ENCODE assay signal across 9 mouse cellular contexts in genomic region chr19:43927057-43927456, GRCm38 (mm10). TPM values are rescaled to one million over a fixed set of nuclear protein-coding genes. Genes with fewer than 3 reads are reported as not detected.
DNase-seq lines count a peak whose midpoint lies in the region; ATAC-seq and TF ChIP-seq lines count a peak whose summit lies in the region.
"Had no signal": no experiment of that assay in that cellular context is flagged by ENCODE, and none has a peak within 500 bp of the region (broad histone marks: within the 10 kb centered on the region; RNA-seq: fewer than 3 reads in every experiment).

No protein-coding gene starts in this region.

- TF ChIP-seq CTCF in kidney, adult 2 months (conservative IDR thresholded peaks at IDR 0.05; ENCODE audit: insufficient read depth, insufficient read length, low read depth, low read length): no peak

- no peak for DNase-seq in neural tube, embryonic 10.5 days (ENCODE audit: extremely low spot score, low spot score)
- peak; percentile 63 to 71 for DNase-seq in cerebellum, postnatal 25 days
- DNase-seq in left cerebral cortex, adult 18-20 months (ENCODE audit: low spot score in 2 of 2): peak; percentile 52 to 69
- peak; percentile 19 for DNase-seq in right cerebral cortex, postnatal 4 days
- DNase-seq in kidney, adult 2 months: no peak
- DNase-seq in liver: no peak
- DNase-seq in kidney, adult 9 months: no peak

- 0 out of 2 replicates have a peak, but pooled peaks cover 3% of the 10 kb centered on the region for H3K9me3 ChIP-seq in neural tube, embryonic 13.5 days

- no peak overlapping the region for H3K4me3 ChIP-seq in neural tube, embryonic 13.5 days
- H3K4me3 ChIP-seq in kidney, adult 2 months (ENCODE audit: insufficient read depth, low read depth, low read length): no peak overlapping the region
- H3K4me3 ChIP-seq: hindbrain, embryonic 10.5 days had no signal

- no peak for TF ChIP-seq POLR2A in kidney, adult 2 months (IDR thresholded peaks at IDR 0.05; ENCODE audit: low read depth, low read length)

- no peak overlapping the region for H3K4me2 ChIP-seq in neural tube, embryonic 13.5 days

- peaks cover 15% of the 10 kb centered on the region for H3K4me1 ChIP-seq in neural tube, embryonic 13.5 days (replicated peaks)
- H3K4me1 ChIP-seq in kidney, adult 2 months (ENCODE audit: control insufficient read depth, insufficient read depth, low read length): no peaks in the 10 kb centered on the region; the same call in 1 of the 2 replicates

- H3K9ac ChIP-seq in neural tube, embryonic 13.5 days: 0 out of 2 replicates have a peak overlapping the region, but pooled peaks have one; percentile 8

- H3K36me3 ChIP-seq in neural tube, embryonic 13.5 days: no peaks in the 10 kb centered on the region
- H3K36me3 ChIP-seq in kidney, adult 2 months (ENCODE audit: control insufficient read depth, insufficient read depth, low read length): no peaks in the 10 kb centered on the region

- 72% methylated on average over 10 of the region's 10 CpGs for WGBS in neural tube, embryonic 13.5 days
- 71% methylated on average over 10 of the region's 10 CpGs for WGBS in kidney, adult 2 months

- no peak overlapping the region for H3K27ac ChIP-seq in neural tube, embryonic 13.5 days (replicated peaks)
- H3K27ac ChIP-seq in kidney, adult 2 months (ENCODE audit: insufficient read depth, low read depth, low read length): no peak overlapping the region
- H3K27ac ChIP-seq: hindbrain, embryonic 10.5 days had no signal

- no peaks in the 10 kb centered on the region for H3K27me3 ChIP-seq in neural tube, embryonic 13.5 days
- no peaks in the 10 kb centered on the region for H3K27me3 ChIP-seq in kidney, adult 2 months (replicated peaks; ENCODE audit: control insufficient read depth, insufficient read depth, low read length)

- no peak for ATAC-seq in neural tube, embryonic 13.5 days (ENCODE audit: low read depth)

RNA-seq across cellular contexts. Expression of gene Dnmbp, which starts 12.9 kb away (rescaled TPM):
- polyA plus RNA-seq in neural tube, embryonic 13.5 days (2015; fragmentation: Nextera tagmentation; extraction: Ambion mirVana): 9.3 and 10.3 TPM in 2 replicates
- total RNA-seq in left cerebral cortex, adult 18-20 months (2021): 10 to 100 TPM; 14.3 TPM
- polyA plus RNA-seq in kidney, adult 2 months (2012; rRNA removed): 13.9 and 15.5 TPM in 2 replicates

RNA-seq across cellular contexts. Expression of gene Cpn1, which starts 59.3 kb away (rescaled TPM):
- 0.21 and 0.43 TPM in 2 replicates for polyA plus RNA-seq in neural tube, embryonic 13.5 days (2015; fragmentation: Nextera tagmentation; extraction: Ambion mirVana)
- total RNA-seq in left cerebral cortex, adult 18-20 months (2021): under 1 TPM; 0.19 to 0.40 TPM
- 100 and 103 TPM in 2 replicates for polyA plus RNA-seq in kidney, adult 2 months (2012; rRNA removed)

Comparison
In these comparisons a context has a peak if more than half of its experiments do, and no peak if none do; other contexts are left out.
1. DNase-seq: peak in cerebellum, postnatal 25 days (2 of 2), left cerebral cortex, adult 18-20 months (2 of 2) and right cerebral cortex, postnatal 4 days (single experiment); none in neural tube, embryonic 10.5 days (single experiment), kidney, adult 2 months (single experiment), liver (single experiment) and kidney, adult 9 months (single experiment).
2. RNA of gene Cpn1, which starts 59.3 kb away (polyA plus RNA-seq): 100 to 103 TPM in kidney, adult 2 months; 0.21 to 0.43 TPM in neural tube, embryonic 13.5 days; every median in the first group is over 10 times any median in the second.